ENCODE assay signal across 8 mouse cellular contexts in genomic region chr11:71019201-71020068, GRCm38 (mm10). TPM values are rescaled to one million over a fixed set of nuclear protein-coding genes. Genes with fewer than 3 reads are reported as not detected.
A peak's percentile ranks its signal among the peaks of the same experiment; 100 is the strongest.
DNase-seq lines count a peak whose midpoint lies in the region; ATAC-seq and TF ChIP-seq lines count a peak whose summit lies in the region.

Mis12 (plus strand) TSS chr11:71019611.
Derl2 (minus strand) TSS chr11:71019841.

- H3K4me1 ChIP-seq in CH12.LX (ENCODE audit: control insufficient read depth in 1 of 2, insufficient read depth in 2 of 2), result peaks cover 8 to 62% of the 10 kb centered on the region in 2 experiments
- H3K4me1 ChIP-seq in forebrain, embryonic 11.5 days (replicated peaks; ENCODE audit: control insufficient read depth, insufficient read depth, low read length), result peaks cover 14% of the 10 kb centered on the region; the same call in 1 of the 2 replicates
- H3K4me1 ChIP-seq in heart, embryonic 16.5 days (ENCODE audit: control insufficient read depth, insufficient read depth, low read length), result peaks cover 21% of the 10 kb centered on the region
- H3K4me1 ChIP-seq in liver, embryonic 15.5 days (replicated peaks), result peaks cover 43% of the 10 kb centered on the region
- peaks cover 29% of the 10 kb centered on the region for H3K4me1 ChIP-seq in neural tube, embryonic 12.5 days

- peak within 1 kb of the TSS; percentile 84 for H3K27ac ChIP-seq in CH12.LX (ENCODE audit: insufficient read depth, low read depth)
- H3K27ac ChIP-seq in forebrain, embryonic 11.5 days (ENCODE audit: low read depth, low read length), result peak within 1 kb of the TSS; percentile 91
- H3K27ac ChIP-seq in heart, embryonic 16.5 days (ENCODE audit: low read length), result peak within 1 kb of the TSS; percentile 88
- H3K27ac ChIP-seq in liver, embryonic 15.5 days (replicated peaks), result peak within 1 kb of the TSS; percentile 95
- H3K27ac ChIP-seq in neural tube, embryonic 12.5 days, result peak within 1 kb of the TSS; percentile 65

- peak within 1 kb of the TSS; percentile 96 for H3K4me2 ChIP-seq in CH12.LX (ENCODE audit: insufficient read depth, low read depth, poor library complexity, severe bottlenecking)
- peak within 1 kb of the TSS; percentile 85 for H3K4me2 ChIP-seq in forebrain, embryonic 11.5 days (ENCODE audit: low read depth, low read length, severe bottlenecking)
- peak within 1 kb of the TSS; percentile 97 for H3K4me2 ChIP-seq in heart, embryonic 16.5 days (ENCODE audit: low read depth, low read length)
- H3K4me2 ChIP-seq in liver, embryonic 15.5 days, result peak within 1 kb of the TSS; percentile 82
- peak within 1 kb of the TSS; percentile 81 for H3K4me2 ChIP-seq in neural tube, embryonic 12.5 days (replicated peaks)

- ATAC-seq in forebrain, embryonic 11.5 days (replicated peaks; ENCODE audit: low FRiP score), result peak; percentile 100
- ATAC-seq in heart, embryonic 16.5 days (replicated peaks; ENCODE audit: extremely low read depth, insufficient read depth, low FRiP score), result peak; percentile 99
- peak; percentile 98 for ATAC-seq in liver, embryonic 15.5 days (ENCODE audit: insufficient read depth)
- peak; percentile 100 for ATAC-seq in neural tube, embryonic 12.5 days (ENCODE audit: low FRiP score, low read depth)

- H3K36me3 ChIP-seq in CH12.LX (replicated peaks in 1 of 2; ENCODE audit: control insufficient read depth in 1 of 2, insufficient read depth in 1 of 2, low read length in 1 of 2), result peaks cover 14 to 58% of the 10 kb centered on the region in 2 experiments
- H3K36me3 ChIP-seq in forebrain, embryonic 11.5 days (ENCODE audit: control insufficient read depth, insufficient read depth, low read length), result peaks cover 5% of the 10 kb centered on the region
- H3K36me3 ChIP-seq in heart, embryonic 16.5 days (ENCODE audit: control insufficient read depth, insufficient read depth), result peaks cover 6% of the 10 kb centered on the region; the same call in 1 of the 2 replicates
- peaks cover 32% of the 10 kb centered on the region for H3K36me3 ChIP-seq in liver, embryonic 15.5 days (replicated peaks)
- H3K36me3 ChIP-seq in neural tube, embryonic 12.5 days, result peaks cover 4% of the 10 kb centered on the region

- TF ChIP-seq POLR2A in CH12.LX (IDR thresholded peaks at IDR 0.05; ENCODE audit: low read depth, low read length), result peak; percentile 96

- dilution Hi-C loops in CH12.LX (cut with MboI; ENCODE audit: extremely low pct_ligation_motif_present, extremely low pct_unique_long_range_greater_than_20kb, low sequenced_read_pairs), result no loop called here

- no peaks in the 10 kb centered on the region for H3K9me3 ChIP-seq in CH12.LX (replicated peaks; ENCODE audit: low read length)
- H3K9me3 ChIP-seq in forebrain, embryonic 11.5 days (ENCODE audit: control insufficient read depth, low read length), result no peaks in the 10 kb centered on the region
- no peaks in the 10 kb centered on the region for H3K9me3 ChIP-seq in heart, embryonic 16.5 days (replicated peaks; ENCODE audit: control insufficient read depth, low read length)
- H3K9me3 ChIP-seq in liver, embryonic 15.5 days (replicated peaks), result no peaks in the 10 kb centered on the region
- H3K9me3 ChIP-seq in neural tube, embryonic 12.5 days, result no peaks in the 10 kb centered on the region

- peak within 1 kb of the TSS; percentile 80 to 92 (median 87) for H3K4me3 ChIP-seq in CH12.LX (replicated peaks in 1 of 3; ENCODE audit: low read depth in 2 of 3, low read length in 2 of 3, poor library complexity in 1 of 3)
- peak within 1 kb of the TSS; percentile 86 for H3K4me3 ChIP-seq in forebrain, embryonic 11.5 days (ENCODE audit: low read depth, low read length)
- peak within 1 kb of the TSS; percentile 91 for H3K4me3 ChIP-seq in heart, embryonic 16.5 days (ENCODE audit: low read length)
- peak within 1 kb of the TSS; percentile 93 for H3K4me3 ChIP-seq in liver, embryonic 15.5 days (replicated peaks)
- H3K4me3 ChIP-seq in neural tube, embryonic 12.5 days, result peak within 1 kb of the TSS; percentile 67

- in situ Hi-C loops in CH12.LX (cut with MboI; ENCODE audit: low pct_ligation_motif_present, low pct_unique_long_range_greater_than_20kb, low sequenced_read_pairs), result no loop called here

- peak; percentile 100 for DNase-seq in CH12.LX (ENCODE audit: extremely low read depth)
- peak; percentile 97 for DNase-seq in c-Kit-positive CD71-positive TER-119-negative erythroid progenitor cells, embryonic 14.5 days (ENCODE audit: low read depth)
- DNase-seq in forebrain, embryonic 11.5 days (ENCODE audit: low spot score), result peak; percentile 98
- DNase-seq in kidney, postnatal 36 days, result peak; percentile 98 to 99
- peak; percentile 100 for DNase-seq in telencephalon, adult 2 months (ENCODE audit: low read depth, low spot score)

- TF ChIP-seq CTCF in CH12.LX (conservative IDR thresholded peaks at IDR 0.05 in 1 of 2, IDR thresholded peaks at IDR 0.05 in 1 of 2; ENCODE audit: low read depth in 2 of 2, low read length in 2 of 2), result no peak

- no peaks in the 10 kb centered on the region for H3K27me3 ChIP-seq in CH12.LX (replicated peaks)
- no peaks in the 10 kb centered on the region for H3K27me3 ChIP-seq in forebrain, embryonic 11.5 days (ENCODE audit: control insufficient read depth, insufficient read depth, low read length)
- H3K27me3 ChIP-seq in heart, embryonic 16.5 days (ENCODE audit: control insufficient read depth, insufficient read depth, low read length), result no peaks in the 10 kb centered on the region
- no peaks in the 10 kb centered on the region for H3K27me3 ChIP-seq in liver, embryonic 15.5 days
- no peaks in the 10 kb centered on the region for H3K27me3 ChIP-seq in neural tube, embryonic 12.5 days (replicated peaks)

- WGBS in forebrain, embryonic 11.5 days, result under 1% methylated on average over 71 of the region's 71 CpGs
- WGBS in heart, embryonic 16.5 days, result under 1% methylated on average over 69 of the region's 71 CpGs
- 0% methylated on average over 71 of the region's 71 CpGs for WGBS in liver, embryonic 15.5 days (ENCODE audit: insufficient replicate concordance)
- under 1% methylated on average over 71 of the region's 71 CpGs for WGBS in neural tube, embryonic 12.5 days

- H3K79me2 ChIP-seq in CH12.LX (replicated peaks; ENCODE audit: control insufficient read depth, extremely low read depth, insufficient read depth, poor library complexity, severe bottlenecking), result peaks cover 79% of the 10 kb centered on the region

- H3K9ac ChIP-seq in CH12.LX (ENCODE audit: insufficient read depth, low read depth), result peak within 1 kb of the TSS; percentile 93
- peak within 1 kb of the TSS; percentile 89 for H3K9ac ChIP-seq in forebrain, embryonic 11.5 days (ENCODE audit: low read length)
- peak within 1 kb of the TSS; percentile 95 for H3K9ac ChIP-seq in heart, embryonic 16.5 days (ENCODE audit: low read length)
- peak within 1 kb of the TSS; percentile 88 for H3K9ac ChIP-seq in liver, embryonic 15.5 days
- H3K9ac ChIP-seq in neural tube, embryonic 12.5 days, result peak within 1 kb of the TSS; percentile 72

- no peak for TF ChIP-seq RAD21 in CH12.LX (IDR thresholded peaks at IDR 0.05; ENCODE audit: low read depth, low read length)

- no peak for TF ChIP-seq EP300 in CH12.LX (IDR thresholded peaks at IDR 0.05; ENCODE audit: low read length)

TF ChIP-seq in CH12.LX, 34 proteins besides CTCF, POLR2A, EP300 and RAD21 (continues in another document):
- no peak for TF ChIP-seq ZKSCAN1 (IDR thresholded peaks at IDR 0.05; ENCODE audit: borderline replicate concordance, low read depth, low read length)
- no peak; the same call in 1 of the 2 replicates for TF ChIP-seq GABPA (IDR thresholded peaks at IDR 0.05; ENCODE audit: insufficient replicate concordance, low read depth, low read length)
- peak; percentile 58; the same call in 1 of the 2 replicates for TF ChIP-seq MYC (IDR thresholded peaks at IDR 0.05; ENCODE audit: low read depth, low read length)
- no peak for TF ChIP-seq UBTF (IDR thresholded peaks at IDR 0.05; ENCODE audit: low read depth, low read length)
- no peak for TF ChIP-seq CHD1 (IDR thresholded peaks at IDR 0.05; ENCODE audit: low read depth, low read length)
- TF ChIP-seq POLR2AphosphoS2 (IDR thresholded peaks at IDR 0.05; ENCODE audit: low read depth, low read length), result peak; percentile 96
- peak; percentile 60; the same call in 1 of the 2 replicates for TF ChIP-seq MAZ (IDR thresholded peaks at IDR 0.05; ENCODE audit: low read depth, low read length)
- peak; percentile 93 for TF ChIP-seq ZMIZ1 (IDR thresholded peaks at IDR 0.05; ENCODE audit: low read depth, low read length)
- TF ChIP-seq MAX (IDR thresholded peaks at IDR 0.05; ENCODE audit: low read length), result peak; percentile 78
- TF ChIP-seq KAT2A (IDR thresholded peaks at IDR 0.05; ENCODE audit: insufficient replicate concordance, low read length), result peak; percentile 93
- TF ChIP-seq NRF1 (IDR thresholded peaks at IDR 0.05; ENCODE audit: low read depth, low read length), result peak; percentile 73
- no peak for TF ChIP-seq JUND (conservative IDR thresholded peaks at IDR 0.05; ENCODE audit: low read depth, low read length)
- no peak for TF ChIP-seq ZC3H11A (IDR thresholded peaks at IDR 0.05; ENCODE audit: low read depth, low read length)
- peak; percentile 63 for TF ChIP-seq MXI1 (IDR thresholded peaks at IDR 0.05; ENCODE audit: low read depth, low read length)
- peak; percentile 39 for TF ChIP-seq IRF4 (IDR thresholded peaks at IDR 0.05; ENCODE audit: low read depth, low read length)
- no peak for TF ChIP-seq SMC3 (IDR thresholded peaks at IDR 0.05; ENCODE audit: low read depth, low read length)
- TF ChIP-seq TBP (conservative IDR thresholded peaks at IDR 0.05; ENCODE audit: low read depth, low read length), result 0 out of 2 replicates have a peak, but pooled peaks have one; percentile 17

RNA-seq across cellular contexts. Expression of gene Mis12, which starts in this region (rescaled TPM):
- total RNA-seq in CH12.LX (2012; rRNA removed) (23.4 and 32.7 TPM in 2 replicates), CH12.LX (2014; rRNA removed) (36.3 and 38.1 TPM in 2 replicates)
- 35.6 and 37.9 TPM in 2 replicates for polyA plus RNA-seq in CH12.LX (2012; ENCODE audit: insufficient read length, low read depth)
- 62.7 and 63.1 TPM in 2 replicates for polyA plus RNA-seq in forebrain, embryonic 11.5 days (2014; fragmentation: Nextera tagmentation; extraction: Ambion mirVana)
- 25.3 and 26.2 TPM in 2 replicates for polyA plus RNA-seq in heart, embryonic 16.5 days (2015; fragmentation: Nextera tagmentation; extraction: Ambion mirVana)
- 22.2 and 23.3 TPM in 2 replicates for polyA plus RNA-seq in liver, embryonic 15.5 days (2015; fragmentation: Nextera tagmentation; extraction: Ambion mirVana)
- 43.3 and 45.0 TPM in 2 replicates for polyA plus RNA-seq in neural tube, embryonic 12.5 days (2016; fragmentation: Nextera tagmentation; extraction: Ambion mirVana)

RNA-seq across cellular contexts. Expression of gene Derl2, which starts in this region (rescaled TPM):
- total RNA-seq in CH12.LX (2012; rRNA removed), result 32.7 and 44.2 TPM in 2 replicates
- total RNA-seq in CH12.LX (2014; rRNA removed), result 132 TPM in 2 replicates
- polyA plus RNA-seq in CH12.LX (2012; ENCODE audit: insufficient read length, low read depth), result 85.9 and 95.0 TPM in 2 replicates
- 35.9 and 41.3 TPM in 2 replicates for polyA plus RNA-seq in forebrain, embryonic 11.5 days (2014; fragmentation: Nextera tagmentation; extraction: Ambion mirVana)
- polyA plus RNA-seq in heart, embryonic 16.5 days (2015; fragmentation: Nextera tagmentation; extraction: Ambion mirVana), result 33.8 and 35.1 TPM in 2 replicates
- polyA plus RNA-seq in liver, embryonic 15.5 days (2015; fragmentation: Nextera tagmentation; extraction: Ambion mirVana), result 35.7 and 37.9 TPM in 2 replicates
- polyA plus RNA-seq in neural tube, embryonic 12.5 days (2016; fragmentation: Nextera tagmentation; extraction: Ambion mirVana), result 38.1 and 39.5 TPM in 2 replicates

Comparison
In these comparisons a context has a peak if more than half of its experiments do, and no peak if none do; other contexts are left out.
1. Peak in every context shown above with its lines: DNase-seq, ATAC-seq, H3K4me3 ChIP-seq and H3K27ac ChIP-seq.